ENCODE assay signal across 20 mouse cellular contexts in genomic region chr7:89678719-89679118, GRCm38 (mm10). TPM values are rescaled to one million over a fixed set of nuclear protein-coding genes. Genes with fewer than 3 reads are reported as not detected.
DNase-seq lines count a peak whose midpoint lies in the region; ATAC-seq and TF ChIP-seq lines count a peak whose summit lies in the region.
"Had no signal": no experiment of that assay in that cellular context is flagged by ENCODE, and none has a peak within 500 bp of the region (broad histone marks: within the 10 kb centered on the region; RNA-seq: fewer than 3 reads in every experiment).

No protein-coding gene starts in this region.

- H3K4me2 ChIP-seq in forebrain, embryonic 12.5 days: no peak overlapping the region
- no peak overlapping the region for H3K4me2 ChIP-seq in embryonic facial prominence, embryonic 15.5 days (replicated peaks)
- H3K4me2 ChIP-seq: heart, embryonic 15.5 days; hindbrain, embryonic 13.5 days; intestine, embryonic 15.5 days; limb, embryonic 12.5 days; liver, embryonic 15.5 days had no signal

- DNase-seq in forebrain, embryonic 10.5 days (ENCODE audit: extremely low spot score, low spot score): no peak
- no peak for DNase-seq in left cerebral cortex, adult 2 months (ENCODE audit: extremely low spot score in 1 of 2, low spot score in 2 of 2)
- no peak for DNase-seq in left cerebral cortex, postnatal 14 days (ENCODE audit: low spot score in 2 of 2)
- DNase-seq in cerebellum, postnatal 10 days: no peak
- DNase-seq: adrenal gland, postnatal 10 days; cerebellum, adult 18-20 months; heart, adult 11 months; lung, postnatal 10 days had no signal

- H3K4me3 ChIP-seq in forebrain, embryonic 10.5 days: no peak overlapping the region
- no peak overlapping the region for H3K4me3 ChIP-seq in forebrain, embryonic 12.5 days (replicated peaks)
- no peak overlapping the region for H3K4me3 ChIP-seq in left cerebral cortex, adult 2 months
- no peak overlapping the region for H3K4me3 ChIP-seq in embryonic facial prominence, embryonic 15.5 days (replicated peaks)
- H3K4me3 ChIP-seq in olfactory bulb, adult 2 months (ENCODE audit: insufficient read depth, low read depth, low read length): no peak overlapping the region
- H3K4me3 ChIP-seq: heart, embryonic 15.5 days; hindbrain, embryonic 13.5 days; intestine, embryonic 15.5 days; limb, embryonic 12.5 days; liver, embryonic 15.5 days had no signal

- no peaks in the 10 kb centered on the region for H3K9me3 ChIP-seq in forebrain, embryonic 10.5 days
- no peaks in the 10 kb centered on the region for H3K9me3 ChIP-seq in forebrain, embryonic 12.5 days
- no peaks in the 10 kb centered on the region for H3K9me3 ChIP-seq in embryonic facial prominence, embryonic 15.5 days (replicated peaks)
- H3K9me3 ChIP-seq: heart, embryonic 15.5 days; hindbrain, embryonic 13.5 days; intestine, embryonic 15.5 days; limb, embryonic 12.5 days; liver, embryonic 15.5 days had no signal

- no peak overlapping the region for H3K9ac ChIP-seq in forebrain, embryonic 12.5 days
- H3K9ac ChIP-seq in embryonic facial prominence, embryonic 15.5 days: no peak overlapping the region
- H3K9ac ChIP-seq: heart, embryonic 15.5 days; hindbrain, embryonic 13.5 days; intestine, embryonic 15.5 days; limb, embryonic 12.5 days; liver, embryonic 15.5 days had no signal

- intact Hi-C loops in left cerebral cortex, adult 2 months (cut with DNase I): no loop called here
- intact Hi-C loops in left cerebral cortex, postnatal 14 days (cut with DNase I): loop anchor here (10.0 kb wide), 1 partner anchor 156 kb away; no protein-coding TSS in a partner anchor

- H3K27me3 ChIP-seq in forebrain, embryonic 10.5 days (ENCODE audit: poor library complexity, severe bottlenecking): no peaks in the 10 kb centered on the region
- H3K27me3 ChIP-seq in forebrain, embryonic 12.5 days: no peaks in the 10 kb centered on the region
- H3K27me3 ChIP-seq in embryonic facial prominence, embryonic 15.5 days: no peaks in the 10 kb centered on the region
- H3K27me3 ChIP-seq: heart, embryonic 15.5 days; hindbrain, embryonic 13.5 days; intestine, embryonic 15.5 days; limb, embryonic 12.5 days; liver, embryonic 15.5 days had no signal

- H3K4me1 ChIP-seq in forebrain, embryonic 10.5 days: peaks cover 47% of the 10 kb centered on the region
- H3K4me1 ChIP-seq in forebrain, embryonic 12.5 days: peaks cover 7% of the 10 kb centered on the region; the same call in 1 of the 2 replicates
- H3K4me1 ChIP-seq in embryonic facial prominence, embryonic 15.5 days: peaks cover 24% of the 10 kb centered on the region
- H3K4me1 ChIP-seq in olfactory bulb, adult 2 months (ENCODE audit: control insufficient read depth, insufficient read depth, low read length): peaks cover 12% of the 10 kb centered on the region
- H3K4me1 ChIP-seq: hindbrain, embryonic 13.5 days; intestine, embryonic 15.5 days; liver, embryonic 15.5 days had no signal

- 89% methylated on average over 5 of the region's 5 CpGs for WGBS in forebrain, embryonic 10.5 days
- WGBS in forebrain, embryonic 12.5 days: 89% methylated on average over 5 of the region's 5 CpGs
- 77% methylated on average over 5 of the region's 5 CpGs for WGBS in embryonic facial prominence, embryonic 15.5 days
- 90% methylated on average over 5 of the region's 5 CpGs for WGBS in olfactory bulb, adult 2 months

- no peak for TF ChIP-seq CTCF in left cerebral cortex, adult 2 months (IDR thresholded peaks at IDR 0.05)
- no peak for TF ChIP-seq CTCF in olfactory bulb, adult 2 months (IDR thresholded peaks at IDR 0.05; ENCODE audit: insufficient read depth, low read depth, low read length)

- no peak for ATAC-seq in forebrain, embryonic 12.5 days (ENCODE audit: low FRiP score)
- ATAC-seq in embryonic facial prominence, embryonic 15.5 days (ENCODE audit: insufficient number of reproducible peaks, low FRiP score, low TSS enrichment, low read depth): no peak
- ATAC-seq in cerebellum, adult (ENCODE audit: insufficient number of reproducible peaks, low FRiP score, low TSS enrichment): no peak
- ATAC-seq: intestine, embryonic 15.5 days had no signal

- H3K36me3 ChIP-seq in forebrain, embryonic 10.5 days (replicated peaks): no peaks in the 10 kb centered on the region
- H3K36me3 ChIP-seq in forebrain, embryonic 12.5 days (replicated peaks): no peaks in the 10 kb centered on the region
- no peaks in the 10 kb centered on the region for H3K36me3 ChIP-seq in embryonic facial prominence, embryonic 15.5 days
- H3K36me3 ChIP-seq: heart, embryonic 15.5 days; hindbrain, embryonic 13.5 days; intestine, embryonic 15.5 days; limb, embryonic 12.5 days; liver, embryonic 15.5 days had no signal

- 0 out of 2 replicates have a peak overlapping the region, but pooled peaks have one; percentile 35 for H3K27ac ChIP-seq in forebrain, embryonic 10.5 days
- H3K27ac ChIP-seq in forebrain, embryonic 12.5 days: no peak overlapping the region
- H3K27ac ChIP-seq in left cerebral cortex, adult 2 months: peak overlapping the region; percentile 6; the same call in 1 of the 2 replicates
- 0 out of 2 replicates have a peak overlapping the region, but pooled peaks have one; percentile 30 for H3K27ac ChIP-seq in embryonic facial prominence, embryonic 15.5 days (replicated peaks)
- peak overlapping the region; percentile 33; the same call in 1 of the 2 replicates for H3K27ac ChIP-seq in olfactory bulb, adult 2 months (ENCODE audit: insufficient read depth, low read depth, low read length)
- H3K27ac ChIP-seq: heart, embryonic 15.5 days; hindbrain, embryonic 13.5 days; intestine, embryonic 15.5 days; kidney, postnatal 0 days; limb, embryonic 12.5 days; liver, embryonic 15.5 days; stomach, postnatal 0 days had no signal

- TF ChIP-seq POLR2A in olfactory bulb, adult 2 months (IDR thresholded peaks at IDR 0.05; ENCODE audit: insufficient read depth, low read depth, low read length): no peak

RNA-seq across cellular contexts. Expression of gene Me3, which starts 46.5 kb away (rescaled TPM):
- polyA plus RNA-seq in forebrain, embryonic 10.5 days (2016; fragmentation: Nextera tagmentation; extraction: Ambion mirVana): 2.2 and 2.4 TPM in 2 replicates
- polyA plus RNA-seq in forebrain, embryonic 12.5 days (2016; fragmentation: Nextera tagmentation; extraction: Ambion mirVana): 0.97 and 1.2 TPM in 2 replicates
- total RNA-seq in left cerebral cortex, adult 2 months (2021): 100 to 1,000 TPM in 1 of 2 experiments, 10 to 100 TPM in 1; 94.9 to 100 TPM
- 10 to 100 TPM; 80.8 to 94.6 TPM for total RNA-seq in left cerebral cortex, postnatal 14 days (2021)
- 2.8 and 3.6 TPM in 2 replicates for polyA plus RNA-seq in embryonic facial prominence, embryonic 15.5 days (2015; fragmentation: Nextera tagmentation; extraction: Ambion mirVana)
- polyA plus RNA-seq in olfactory bulb, adult 2 months (2012; ENCODE audit: insufficient read depth, insufficient read length, low replicate concordance, missing spikeins): not detected in 2 replicates
- total RNA-seq: monocyte, adult 5-6 weeks had no signal
